Mouse (Mus musculus) spleen, adult 2 months (tissue): Measurements from ENCODE around the gene Fcrl6. TPM values are rescaled to one million over a fixed set of nuclear protein-coding genes. Genes with fewer than 3 reads are reported as not detected.

ENCODE experiments used
- DNase-seq, 2 experiments: peaks; one replicate each; pipeline versions ENCODE4 v3.0.0 to v3.0.0-alpha.2; 2012 to 2021; ENCODE audit warnings: low spot score in 2 of 2, low read depth in 1 of 2
- H3K27ac ChIP-seq: fragments of 200-500 bp; 2 replicates; pipeline ENCODE4 v1.5.1; 2012; ENCODE audit warnings: low read length, inconsistent platforms; ENCODE audit not compliant: insufficient read depth
- H3K27me3 ChIP-seq: fragments of 200-500 bp; 2 replicates; pipeline ENCODE4 v1.6.1; 2012; ENCODE audit warnings: mild to moderate bottlenecking, moderate library complexity, low read length, inconsistent platforms; ENCODE audit not compliant: control insufficient read depth, insufficient read depth
- H3K36me3 ChIP-seq: fragments of 200-500 bp; 2 replicates; pipeline ENCODE4 v1.6.1; 2012; ENCODE audit warnings: mild to moderate bottlenecking, low read length, inconsistent platforms; ENCODE audit not compliant: control insufficient read depth, insufficient read depth
- H3K4me1 ChIP-seq: fragments of 200-500 bp; 2 replicates; pipeline ENCODE4 v1.6.1; 2011; ENCODE audit warnings: inconsistent platforms; ENCODE audit not compliant: control insufficient read depth, insufficient read depth, insufficient read length
- H3K4me3 ChIP-seq: fragments of 200-500 bp; 2 replicates; pipeline ENCODE4 v1.5.1; 2011; ENCODE audit warnings: mild to moderate bottlenecking, inconsistent platforms; ENCODE audit not compliant: insufficient read depth, insufficient read length; ENCODE audit errors: extremely low read depth
- CTCF ChIP-seq: fragments of 200-500 bp; IDR thresholded peaks from 2 replicates; pipeline ENCODE4 v1.5.1; 2011; ENCODE audit warnings: mild to moderate bottlenecking, inconsistent platforms; ENCODE audit not compliant: insufficient read depth, insufficient read length, insufficient replicate concordance; ENCODE audit errors: extremely low read depth
- POLR2A ChIP-seq: fragments of 200-500 bp; IDR thresholded peaks from 2 replicates; pipeline ENCODE4 v1.6.1; 2011; ENCODE audit warnings: low read depth, low read length, inconsistent platforms
- WGBS: fragments of 180-500 bp; shearing (Covaris S2); methylation state at CpG from one replicate; pipeline ENCODE4 v1.1.7; 2018; 5-methylcytosine and 5-hydroxymethylcytosine counted together
- polyA plus RNA-seq: library from polyadenylated mRNA; depleted of rRNA; stranded (reverse); fragments of >200 nt; gene quantifications from 2 replicates; pipeline ENCODE4 v1.2.3, GENCODE M21; 2012; rRNA removed

Gene Fcrl6
- 0.06 TPM in 1 of 2 replicates, not detected in the other for polyA plus RNA-seq

GRCm38 (mm10) chr1:172602326-172602725, at the start of gene Fcrl6:
Gene Fcrl6 (minus strand): TSS chr1:172602551.
- Histone ChIP-seq H3K27me3 (no peaks in the 10 kb centered on the region), H3K4me1 (no peaks in the 10 kb centered on the region), H3K4me3 (no peak within 1 kb of the TSS), H3K27ac (no peak within 1 kb of the TSS), H3K36me3 (no peaks in the 10 kb centered on the region)
- no peak for TF ChIP-seq POLR2A
- no peak for TF ChIP-seq CTCF
- WGBS = 52% methylated on average over 1 of the region's 1 CpGs
- no peak for DNase-seq

- Histone ChIP-seq H3K36me3 (no peaks in the 10 kb centered on the region), H3K27me3 (no peaks in the 10 kb centered on the region), H3K4me1 (no peaks in the 10 kb centered on the region), H3K4me3 (no peak overlapping the region), H3K27ac (no peak overlapping the region)
- TF ChIP-seq CTCF (no peak), POLR2A (no peak)
- WGBS = 72% methylated on average over 10 of the region's 10 CpGs
- DNase-seq = no peak
Measured at GRCm38 (mm10) chr1:172651288-172651987, 49.1 kb upstream of the Fcrl6 start.

GRCm38 (mm10) chr1:172650519-172651287, 48.4 kb upstream of the Fcrl6 start:
- WGBS = 71% methylated on average over 8 of the region's 8 CpGs

GRCm38 (mm10) chr1:172649396-172649795, 47.0 kb upstream of the Fcrl6 start:
- no peaks in the 10 kb centered on the region for H3K36me3 ChIP-seq
- H3K27me3 ChIP-seq = no peaks in the 10 kb centered on the region
- H3K4me3 ChIP-seq = no peak overlapping the region
- H3K27ac ChIP-seq = no peak overlapping the region
- no peak for DNase-seq
- 80% methylated on average over 9 of the region's 9 CpGs for WGBS
- TF ChIP-seq POLR2A (no peak), CTCF (no peak)
- no peaks in the 10 kb centered on the region for H3K4me1 ChIP-seq

More at GRCm38 (mm10) chr1:172650519-172651287, 48.4 kb upstream of the Fcrl6 start:
- DNase-seq = peak in 1 of 2 experiments; percentile 16
- no peaks in the 10 kb centered on the region for H3K27me3 ChIP-seq
- TF ChIP-seq CTCF = peak; percentile 6; the same call in 1 of the 2 replicates
- no peak for TF ChIP-seq POLR2A
- no peaks in the 10 kb centered on the region for H3K36me3 ChIP-seq
- H3K27ac ChIP-seq = no peak overlapping the region
- H3K4me1 ChIP-seq = no peaks in the 10 kb centered on the region
- H3K4me3 ChIP-seq = no peak overlapping the region

GRCm38 (mm10) chr1:172647236-172647635, 44.9 kb upstream of the Fcrl6 start:
- H3K27me3 ChIP-seq = no peaks in the 10 kb centered on the region
- no peak for DNase-seq
- H3K4me3 ChIP-seq = no peak overlapping the region
- no peaks in the 10 kb centered on the region for H3K36me3 ChIP-seq
- H3K27ac ChIP-seq = no peak overlapping the region
- WGBS = 61% methylated on average over 4 of the region's 4 CpGs
- no peak for TF ChIP-seq CTCF
- no peak for TF ChIP-seq POLR2A
- no peaks in the 10 kb centered on the region for H3K4me1 ChIP-seq

- Histone ChIP-seq H3K36me3 (no peaks in the 10 kb centered on the region), H3K27me3 (no peaks in the 10 kb centered on the region), H3K4me1 (no peaks in the 10 kb centered on the region), H3K4me3 (no peak overlapping the region), H3K27ac (no peak overlapping the region)
- no peak for TF ChIP-seq CTCF
- no peak for TF ChIP-seq POLR2A
- DNase-seq = no peak
- WGBS = 80% methylated on average over 2 of the region's 2 CpGs
Measured at GRCm38 (mm10) chr1:172638781-172639180, 36.4 kb upstream of the Fcrl6 start.
